11 mouse cellular contexts compared by ENCODE assay signal in genomic region chr11:97370329-97371091, GRCm38 (mm10). TPM values are rescaled to one million over a fixed set of nuclear protein-coding genes. Genes with fewer than 3 reads are reported as not detected.
DNase-seq lines count a peak whose midpoint lies in the region; ATAC-seq lines count a peak whose summit lies in the region.
"Had no signal": no experiment of that assay in that cellular context is flagged by ENCODE, and none has a peak within 500 bp of the region (broad histone marks: within the 10 kb centered on the region; RNA-seq: fewer than 3 reads in every experiment).

No protein-coding gene starts in this region.

- ATAC-seq in hindbrain, embryonic 13.5 days (ENCODE audit: low FRiP score), result no peak
- no peak for ATAC-seq in hindbrain, embryonic 14.5 days (ENCODE audit: low FRiP score)

- intact Hi-C loops in left cerebral cortex, postnatal 10 days (cut with DNase I), result no loop called here

- H3K27me3 ChIP-seq in hindbrain, embryonic 13.5 days, result no peaks in the 10 kb centered on the region
- no peaks in the 10 kb centered on the region for H3K27me3 ChIP-seq in hindbrain, embryonic 14.5 days (ENCODE audit: control insufficient read depth, insufficient read depth, low read length)
- H3K27me3 ChIP-seq: liver, embryonic 15.5 days had no signal

- H3K36me3 ChIP-seq in hindbrain, embryonic 13.5 days, result peaks cover 24% of the 10 kb centered on the region
- peaks cover 14% of the 10 kb centered on the region for H3K36me3 ChIP-seq in hindbrain, embryonic 14.5 days (replicated peaks; ENCODE audit: control insufficient read depth, insufficient read depth)

- H3K9ac ChIP-seq in hindbrain, embryonic 13.5 days, result no peak overlapping the region
- H3K9ac ChIP-seq in hindbrain, embryonic 14.5 days, result no peak overlapping the region
- H3K9ac ChIP-seq: liver, embryonic 15.5 days had no signal

- no peak overlapping the region for H3K4me2 ChIP-seq in hindbrain, embryonic 13.5 days
- no peak overlapping the region for H3K4me2 ChIP-seq in hindbrain, embryonic 14.5 days (replicated peaks)
- H3K4me2 ChIP-seq: liver, embryonic 15.5 days had no signal

- H3K9me3 ChIP-seq in hindbrain, embryonic 13.5 days, result no peaks in the 10 kb centered on the region
- H3K9me3 ChIP-seq in hindbrain, embryonic 14.5 days (ENCODE audit: control insufficient read depth, low read length), result no peaks in the 10 kb centered on the region
- H3K9me3 ChIP-seq: G1E; liver, embryonic 15.5 days had no signal

- H3K4me3 ChIP-seq in hindbrain, embryonic 13.5 days, result no peak overlapping the region
- no peak overlapping the region for H3K4me3 ChIP-seq in hindbrain, embryonic 14.5 days (replicated peaks; ENCODE audit: low read length)
- H3K4me3 ChIP-seq: heart, adult 2 months; liver, embryonic 15.5 days had no signal

- 80% methylated on average over 7 of the region's 7 CpGs for WGBS in hindbrain, embryonic 13.5 days
- WGBS in hindbrain, embryonic 14.5 days, result 55% methylated on average over 7 of the region's 7 CpGs

- peaks cover 34% of the 10 kb centered on the region for H3K4me1 ChIP-seq in hindbrain, embryonic 13.5 days (replicated peaks)
- H3K4me1 ChIP-seq in hindbrain, embryonic 14.5 days (replicated peaks; ENCODE audit: control insufficient read depth, insufficient read depth, low read length), result peaks cover 21% of the 10 kb centered on the region

- DNase-seq in hindbrain, embryonic 14.5 days (ENCODE audit: low spot score), result no peak
- DNase-seq in 416B (ENCODE audit: low read depth) (peak; percentile 17), adipocyte (ENCODE audit: low spot score) (no peak)
- DNase-seq in cerebellum, adult 18-20 months, result peak; percentile 92 to 95
- DNase-seq in left cerebral cortex, postnatal 10 days (ENCODE audit: extremely low spot score in 1 of 2, low spot score in 2 of 2), result peak; percentile 55 to 59
- DNase-seq in thymus, postnatal 14 days, result no peak
- no peak for DNase-seq in gastrocnemius, adult 8-10 months (ENCODE audit: low spot score in 2 of 2)
- DNase-seq: heart, adult 2 months had no signal

- H3K27ac ChIP-seq in hindbrain, embryonic 13.5 days, result peak overlapping the region; percentile 40; the same call in 1 of the 2 replicates
- H3K27ac ChIP-seq in hindbrain, embryonic 14.5 days, result no peak overlapping the region
- H3K27ac ChIP-seq: heart, adult 2 months; liver, embryonic 15.5 days had no signal

RNA-seq across cellular contexts. Expression of gene Socs7, which starts 8.2 kb away (rescaled TPM):
- 8.4 and 9.2 TPM in 2 replicates for polyA plus RNA-seq in hindbrain, embryonic 13.5 days (2015; fragmentation: Nextera tagmentation; extraction: Ambion mirVana)
- polyA plus RNA-seq in hindbrain, embryonic 14.5 days (2014; fragmentation: Nextera tagmentation; extraction: Ambion mirVana), result 6.4 and 6.7 TPM in 2 replicates
- 10 to 100 TPM; 81.0 to 84.7 TPM for total RNA-seq in left cerebral cortex, postnatal 10 days (2021)
- 10 to 100 TPM; 48.4 to 53.5 (median 51.7) TPM for total RNA-seq in gastrocnemius, adult 8-10 months (2022)

RNA-seq across cellular contexts. Expression of gene Gpr179, which starts 18.6 kb away (rescaled TPM):
- 0.16 and 0.25 TPM in 2 replicates for polyA plus RNA-seq in hindbrain, embryonic 13.5 days (2015; fragmentation: Nextera tagmentation; extraction: Ambion mirVana)
- 0.23 and 0.50 TPM in 2 replicates for polyA plus RNA-seq in hindbrain, embryonic 14.5 days (2014; fragmentation: Nextera tagmentation; extraction: Ambion mirVana)
- under 1 TPM; 0.18 to 0.39 TPM for total RNA-seq in left cerebral cortex, postnatal 10 days (2021)
- under 1 TPM in 1 of 4 experiments, not detected in 3; 0.05 TPM for total RNA-seq in gastrocnemius, adult 8-10 months (2022)
- polyA plus RNA-seq: heart, adult 2 months; liver, embryonic 15.5 days had no signal

RNA-seq across cellular contexts. Expression of gene Arhgap23, which starts 44.8 kb away (rescaled TPM):
- 6.6 and 6.7 TPM in 2 replicates for polyA plus RNA-seq in hindbrain, embryonic 13.5 days (2015; fragmentation: Nextera tagmentation; extraction: Ambion mirVana)
- polyA plus RNA-seq in hindbrain, embryonic 14.5 days (2014; fragmentation: Nextera tagmentation; extraction: Ambion mirVana), result 8.5 and 10.0 TPM in 2 replicates
- 10 to 100 TPM; 84.0 to 91.8 TPM for total RNA-seq in left cerebral cortex, postnatal 10 days (2021)
- 1 to 10 TPM; 3.4 to 5.2 (median 4.5) TPM for total RNA-seq in gastrocnemius, adult 8-10 months (2022)

RNA-seq across cellular contexts. Expression of gene Mrpl45, which starts 55.0 kb away (rescaled TPM):
- polyA plus RNA-seq in hindbrain, embryonic 13.5 days (2015; fragmentation: Nextera tagmentation; extraction: Ambion mirVana), result 38.4 and 39.0 TPM in 2 replicates
- polyA plus RNA-seq in hindbrain, embryonic 14.5 days (2014; fragmentation: Nextera tagmentation; extraction: Ambion mirVana), result 32.8 and 37.3 TPM in 2 replicates
- total RNA-seq in left cerebral cortex, postnatal 10 days (2021), result 10 to 100 TPM; 20.4 to 23.3 TPM
- 10 to 100 TPM; 31.8 to 39.5 (median 36.0) TPM for total RNA-seq in gastrocnemius, adult 8-10 months (2022)

Comparison
In these comparisons a context has a peak if more than half of its experiments do, and no peak if none do; other contexts are left out.
1. DNase-seq: peak in 416B (single experiment), cerebellum, adult 18-20 months (2 of 2) and left cerebral cortex, postnatal 10 days (2 of 2); none in hindbrain, embryonic 14.5 days (single experiment), adipocyte (single experiment), thymus, postnatal 14 days (single experiment) and gastrocnemius, adult 8-10 months (0 of 2).
2. RNA of gene Arhgap23, which starts 44.8 kb away (total RNA-seq): 84.0 to 91.8 TPM in left cerebral cortex, postnatal 10 days; 3.4 to 5.2 TPM in gastrocnemius, adult 8-10 months; every median in the first group is over 10 times any median in the second.